Mouse (Mus musculus) midbrain, embryonic 11.5 days (tissue): ENCODE results near the gene Lpo. TPM values are rescaled to one million over a fixed set of nuclear protein-coding genes. Genes with fewer than 3 reads are reported as not detected.
"Not testable (repeated sequence)": the region's sequence is repeated elsewhere in the genome, so short reads cannot be mapped to it uniquely, and the experiment has no call there.

Source experiments
- ATAC-seq: fragments of 200-750 bp; cut with Nextera tagmentation; 2 replicates; pipeline ENCODE4 v1.8.0; 2017; ENCODE audit warnings: moderate TSS enrichment, moderate library complexity; ENCODE audit not compliant: low FRiP score
- DNase-seq: peaks from one replicate; pipeline ENCODE4 v3.0.0; 2015; ENCODE audit warnings: low spot score; ENCODE audit errors: missing footprints
- H3K27ac ChIP-seq: fragments of 300-500 bp; sonication (generic); 2 replicates; pipeline ENCODE4 v1.5.1; 2014; ENCODE audit warnings: low read depth, low read length
- H3K27me3 ChIP-seq: fragments of 300-500 bp; sonication (generic); 2 replicates; pipeline ENCODE4 v1.6.1; 2014; ENCODE audit warnings: mild to moderate bottlenecking, low read length, moderate library complexity, mixed read lengths; ENCODE audit not compliant: control insufficient read depth, insufficient read depth
- H3K36me3 ChIP-seq: fragments of 300-500 bp; sonication (generic); 2 replicates; pipeline ENCODE4 v1.6.1; 2014; ENCODE audit warnings: mild to moderate bottlenecking, low read length, moderate library complexity, mixed read lengths; ENCODE audit not compliant: control insufficient read depth, insufficient read depth
- H3K4me1 ChIP-seq: fragments of 300-500 bp; sonication (generic); 2 replicates; pipeline ENCODE4 v1.6.1; 2014; ENCODE audit warnings: low read length; ENCODE audit not compliant: control insufficient read depth, insufficient read depth
- H3K4me2 ChIP-seq: fragments of 300-500 bp; sonication (generic); 2 replicates; pipeline ENCODE4 v1.6.1; 2014; ENCODE audit warnings: mild to moderate bottlenecking, moderate library complexity
- H3K4me3 ChIP-seq: fragments of 300-500 bp; sonication (generic); 2 replicates; pipeline ENCODE4 v1.5.1; 2014; ENCODE audit warnings: low read depth, low read length
- H3K9ac ChIP-seq: fragments of 300-500 bp; sonication (generic); 2 replicates; pipeline ENCODE4 v1.6.1; 2014; ENCODE audit warnings: low read length
- H3K9me3 ChIP-seq: fragments of 300-500 bp; sonication (generic); 2 replicates; pipeline ENCODE4 v1.6.1; 2016; ENCODE audit warnings: low read length; ENCODE audit not compliant: control insufficient read depth
- WGBS: fragments of 180-500 bp; shearing (Covaris S2); extraction: QIAGEN DNeasy Blood & Tissue Kit; methylation state at CpG from one replicate; pipeline ENCODE4 v1.1.7; 2014; 5-methylcytosine and 5-hydroxymethylcytosine counted together
- polyA plus RNA-seq: library from polyadenylated mRNA; unstranded; fragments of >200 nt; fragmentation: Nextera tagmentation; extraction: Ambion mirVana; gene quantifications from 2 replicates; pipeline ENCODE4 v1.2.1, GENCODE M21; 2014

Gene Lpo
- polyA plus RNA-seq = 0.27 and 0.57 TPM in 2 replicates

DNA sequence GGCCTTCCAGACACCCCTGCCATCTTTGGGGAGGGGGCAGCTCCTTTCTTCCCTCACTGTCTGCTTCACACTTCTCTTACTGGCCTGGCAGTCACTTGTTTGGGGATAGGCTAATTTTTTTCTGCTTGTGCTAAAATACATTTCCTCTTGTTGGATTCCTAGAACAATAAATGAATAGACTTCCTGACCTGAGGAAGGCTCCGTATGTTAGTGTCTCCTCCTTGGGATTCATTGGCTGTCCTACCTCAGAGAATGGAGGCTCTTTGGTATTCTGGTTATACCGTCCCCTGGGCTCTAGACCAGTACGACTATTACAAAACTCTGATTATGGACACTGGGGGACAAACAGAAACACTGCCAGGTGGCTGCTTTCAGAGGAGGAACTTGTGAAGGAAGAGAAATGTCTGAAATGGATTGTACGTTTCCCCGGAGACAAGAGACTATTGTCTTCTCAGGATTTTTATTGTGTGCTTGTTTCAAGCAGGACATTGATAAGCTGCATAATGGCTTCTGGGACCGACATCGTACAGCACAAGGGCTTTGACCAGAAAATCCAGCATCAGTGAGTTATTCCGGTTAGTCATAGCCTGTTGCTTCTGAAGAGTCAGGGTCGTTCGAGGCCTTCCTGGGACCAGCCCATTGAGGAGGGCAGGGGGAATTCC is at the start of gene Lpo:
Lpo (minus strand) TSS at position 51 of the 662 bp plus-strand sequence.
- 38% methylated on average over 10 of the region's 10 CpGs for WGBS

GRCm38 (mm10) chr11:87875436-87875835 is 47.3 kb upstream of the Lpo start, which contains the start of gene Epx:
Gene Epx (minus strand): TSS chr11:87875536.
- Histone ChIP-seq H3K9me3 (no peaks in the 10 kb centered on the region), H3K4me1 (no peaks in the 10 kb centered on the region), H3K36me3 (no peaks in the 10 kb centered on the region), H3K4me3 (no peak within 1 kb of the TSS), H3K27ac (no peak within 1 kb of the TSS), H3K4me2 (no peak within 1 kb of the TSS), H3K9ac (no peak within 1 kb of the TSS), H3K27me3 (no peaks in the 10 kb centered on the region)
- DNase-seq = no peak
- ATAC-seq = no peak
- WGBS = 83% methylated on average over 6 of the region's 6 CpGs

More for the DNA sequence above, at the start of gene Lpo:
- Histone ChIP-seq H3K4me1 (peaks cover 11% of the 10 kb centered on the region; the same call in 1 of the 2 replicates), H3K27ac (no peak within 1 kb of the TSS), H3K4me2 (no peak within 1 kb of the TSS), H3K36me3 (no peaks in the 10 kb centered on the region), H3K4me3 (no peak within 1 kb of the TSS), H3K9ac (no peak within 1 kb of the TSS), H3K9me3 (no peaks in the 10 kb centered on the region), H3K27me3 (no peaks in the 10 kb centered on the region)
- peak; percentile 87 for DNase-seq
- peak; percentile 42; the same call in 1 of the 2 replicates for ATAC-seq

- no peak for DNase-seq
- no peak overlapping the region for H3K4me2 ChIP-seq
- WGBS = 61% methylated on average over 8 of the region's 8 CpGs
Measured at GRCm38 (mm10) chr11:87871766-87872165, 43.7 kb upstream of the Lpo start.

DNA sequence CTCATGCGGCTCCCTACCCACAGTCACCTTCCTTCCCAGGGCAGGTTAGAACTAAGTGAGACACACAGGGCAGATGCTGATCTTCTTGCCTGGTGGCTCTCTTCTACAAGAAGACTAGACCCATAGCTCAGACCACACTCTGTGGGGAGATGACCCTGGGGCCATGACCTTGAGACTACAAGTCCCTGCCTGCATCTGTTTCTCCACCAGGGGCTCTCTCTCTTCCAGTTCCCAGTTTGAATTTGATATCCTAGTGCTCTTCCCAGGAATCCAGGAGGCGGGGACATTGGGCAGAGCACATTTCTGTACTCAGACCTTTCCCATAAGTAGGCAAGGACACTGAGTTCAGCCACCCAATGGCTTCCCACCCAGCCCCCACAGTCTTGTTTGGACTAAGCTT is 42.0 kb upstream of the Lpo start:
- Histone ChIP-seq H3K4me3 (no peak overlapping the region), H3K36me3 (no peaks in the 10 kb centered on the region), H3K4me2 (no peak overlapping the region), H3K27ac (no peak overlapping the region), H3K4me1 (no peaks in the 10 kb centered on the region), H3K9ac (no peak overlapping the region), H3K9me3 (no peaks in the 10 kb centered on the region), H3K27me3 (no peaks in the 10 kb centered on the region)
- 83% methylated on average over 2 of the region's 2 CpGs for WGBS
- DNase-seq (no peak), ATAC-seq (no peak)

More at GRCm38 (mm10) chr11:87871766-87872165, 43.7 kb upstream of the Lpo start:
- no peaks in the 10 kb centered on the region for H3K9me3 ChIP-seq
- H3K4me1 ChIP-seq = no peaks in the 10 kb centered on the region
- no peaks in the 10 kb centered on the region for H3K27me3 ChIP-seq
- ATAC-seq = no peak
- H3K9ac ChIP-seq = no peak overlapping the region
- no peak overlapping the region for H3K4me3 ChIP-seq
- no peaks in the 10 kb centered on the region for H3K36me3 ChIP-seq
- H3K27ac ChIP-seq = no peak overlapping the region

- H3K36me3 ChIP-seq, DNase-seq, H3K4me2 ChIP-seq, H3K9ac ChIP-seq, ATAC-seq, H3K4me1 ChIP-seq, H3K27ac ChIP-seq, H3K4me3 ChIP-seq, H3K27me3 ChIP-seq, H3K9me3 ChIP-seq: not testable (repeated sequence)
- 88% methylated on average over 1 of the region's 2 CpGs for WGBS
Measured at GRCm38 (mm10) chr11:87866891-87867290, 38.8 kb upstream of the Lpo start.

DNA sequence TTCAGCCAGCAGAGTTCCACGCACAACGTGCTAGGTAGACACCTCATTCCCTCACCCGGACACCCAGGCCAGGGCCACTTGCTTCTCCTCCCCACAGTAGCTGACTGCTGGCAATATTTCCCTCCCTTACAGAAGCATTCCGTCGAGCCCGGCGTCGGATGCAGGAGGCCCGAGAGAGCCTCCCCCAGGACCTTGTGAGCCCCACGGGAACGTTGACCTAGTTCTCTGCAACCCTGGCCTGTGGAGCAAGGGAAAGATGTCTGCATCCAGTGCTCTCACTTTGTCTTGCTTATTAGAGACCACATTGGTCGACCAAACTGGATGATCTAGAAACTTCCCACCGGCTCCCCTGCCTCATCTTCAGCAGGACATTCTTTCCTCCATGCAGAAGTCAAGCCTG is 34.7 kb upstream of the Lpo start:
- ATAC-seq = no peak
- WGBS = 91% methylated on average over 13 of the region's 13 CpGs

DNA sequence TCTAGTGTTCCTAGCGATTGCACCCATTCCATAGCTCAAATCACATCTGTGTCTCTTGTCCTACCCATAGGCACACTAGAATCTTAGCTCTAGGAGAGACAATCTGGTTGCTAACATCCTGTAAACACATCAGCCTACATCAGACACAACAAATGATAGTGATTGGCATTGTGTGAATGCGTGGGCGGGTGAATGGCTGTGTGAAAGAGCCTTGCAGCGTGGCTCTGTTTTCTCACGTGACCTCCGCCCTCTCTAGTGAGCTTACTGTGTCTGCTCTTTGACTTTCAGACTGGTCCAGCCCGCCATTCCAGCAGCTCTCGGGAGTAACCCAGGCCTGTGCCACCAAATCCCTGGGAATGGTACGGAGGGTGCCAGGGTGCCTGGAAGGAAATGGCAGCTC is 32.3 kb upstream of the Lpo start:
- H3K36me3 ChIP-seq = 0 out of 2 replicates have a peak, but pooled peaks cover 5% of the 10 kb centered on the region
- H3K9me3 ChIP-seq = no peaks in the 10 kb centered on the region
- H3K27me3 ChIP-seq = no peaks in the 10 kb centered on the region
- no peak overlapping the region for H3K4me3 ChIP-seq
- no peak overlapping the region for H3K4me2 ChIP-seq
- H3K9ac ChIP-seq = no peak overlapping the region
- H3K27ac ChIP-seq = no peak overlapping the region
- no peaks in the 10 kb centered on the region for H3K4me1 ChIP-seq
- DNase-seq (no peak), ATAC-seq (no peak)
- 72% methylated on average over 9 of the region's 9 CpGs for WGBS

More for the DNA sequence above, 34.7 kb upstream of the Lpo start:
- no peak for DNase-seq
- Histone ChIP-seq H3K27me3 (no peaks in the 10 kb centered on the region), H3K36me3 (0 out of 2 replicates have a peak, but pooled peaks cover 2% of the 10 kb centered on the region), H3K4me3 (no peak overlapping the region), H3K4me1 (no peaks in the 10 kb centered on the region), H3K27ac (no peak overlapping the region), H3K4me2 (no peak overlapping the region), H3K9me3 (no peaks in the 10 kb centered on the region), H3K9ac (no peak overlapping the region)

- WGBS = 91% methylated on average over 11 of the region's 11 CpGs
- ATAC-seq = no peak
Measured at GRCm38 (mm10) chr11:87859273-87859672, 31.2 kb upstream of the Lpo start.

DNA sequence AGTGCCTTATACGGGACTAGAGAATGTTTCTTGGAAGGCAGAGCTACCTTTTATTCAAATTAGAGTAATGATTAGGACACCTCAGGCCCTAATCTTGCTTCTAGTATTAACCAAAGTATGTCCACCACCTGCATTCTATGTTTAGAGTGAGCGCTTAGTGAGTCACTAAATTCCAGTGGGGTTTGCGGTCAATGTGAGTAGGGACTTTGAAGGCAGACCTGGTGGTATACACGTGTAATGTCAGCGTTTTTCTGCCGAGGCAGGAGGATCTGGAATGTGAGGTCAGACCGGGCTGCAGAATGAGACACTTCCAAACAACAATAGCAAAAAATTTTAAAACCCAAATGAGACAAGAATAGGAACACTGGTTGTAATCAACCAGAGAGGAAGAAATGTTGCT is 26.5 kb upstream of the Lpo start:
- no peaks in the 10 kb centered on the region; the same call in none of the 2 replicates for H3K4me1 ChIP-seq
- H3K4me2 ChIP-seq = no peak overlapping the region
- no peak overlapping the region for H3K9ac ChIP-seq
- DNase-seq (no peak), ATAC-seq (no peak)
- no peaks in the 10 kb centered on the region for H3K9me3 ChIP-seq
- no peaks in the 10 kb centered on the region for H3K27me3 ChIP-seq
- H3K27ac ChIP-seq = no peak overlapping the region
- 0 out of 2 replicates have a peak, but pooled peaks cover 5% of the 10 kb centered on the region for H3K36me3 ChIP-seq
- WGBS = 93% methylated on average over 7 of the region's 7 CpGs
- H3K4me3 ChIP-seq = no peak overlapping the region

More at GRCm38 (mm10) chr11:87859273-87859672, 31.2 kb upstream of the Lpo start:
- no peak overlapping the region for H3K4me2 ChIP-seq
- H3K9ac ChIP-seq = no peak overlapping the region
- no peak for DNase-seq
- no peaks in the 10 kb centered on the region for H3K27me3 ChIP-seq
- H3K4me3 ChIP-seq = no peak overlapping the region
- 0 out of 2 replicates have a peak, but pooled peaks cover 5% of the 10 kb centered on the region for H3K36me3 ChIP-seq
- no peaks in the 10 kb centered on the region for H3K9me3 ChIP-seq
- no peak overlapping the region for H3K27ac ChIP-seq
- no peaks in the 10 kb centered on the region for H3K4me1 ChIP-seq
